Mouse (Mus musculus) limb, embryonic 14.5 days (tissue): Measurements from ENCODE around the gene Cd209a. TPM values are rescaled to one million over a fixed set of nuclear protein-coding genes. Genes with fewer than 3 reads are reported as not detected.

Source experiments
- ATAC-seq: fragments of 200-750 bp; cut with Nextera tagmentation; 2 replicates; pipeline ENCODE4 v1.8.0; 2017; ENCODE audit warnings: low read depth, moderate number of reproducible peaks, moderate TSS enrichment; ENCODE audit not compliant: low FRiP score
- DNase-seq: peaks from one replicate; pipeline ENCODE4 v3.0.0-alpha.2; 2015; ENCODE audit warnings: low spot score
- H3K27ac ChIP-seq: fragments of 300-500 bp; sonication (generic); replicated peaks from 2 replicates; pipeline ENCODE4 v1.5.1; 2014; ENCODE audit warnings: low read depth, mild to moderate bottlenecking, low read length, moderate library complexity, mixed read lengths
- H3K27me3 ChIP-seq: fragments of 300-500 bp; sonication (generic); 2 replicates; pipeline ENCODE4 v1.6.1; 2014; ENCODE audit warnings: low read length, mixed read lengths; ENCODE audit not compliant: control insufficient read depth, insufficient read depth
- H3K36me3 ChIP-seq: fragments of 300-500 bp; sonication (generic); 2 replicates; pipeline ENCODE4 v1.6.1; 2014; ENCODE audit warnings: mild to moderate bottlenecking, low read length, moderate library complexity, mixed read lengths; ENCODE audit not compliant: control insufficient read depth, insufficient read depth
- H3K4me1 ChIP-seq: fragments of 300-500 bp; sonication (generic); 2 replicates; pipeline ENCODE4 v1.6.1; 2014; ENCODE audit warnings: antibody characterized with exemption, low read length, mixed read lengths; ENCODE audit not compliant: control insufficient read depth, insufficient read depth
- H3K4me2 ChIP-seq: fragments of 300-500 bp; sonication (generic); replicated peaks from 2 replicates; pipeline ENCODE4 v1.6.1; 2014; ENCODE audit warnings: low read depth, mild to moderate bottlenecking, low read length, moderate library complexity; ENCODE audit not compliant: severe bottlenecking
- H3K4me3 ChIP-seq: fragments of 300-500 bp; sonication (generic); replicated peaks from 2 replicates; pipeline ENCODE4 v1.5.1; 2014; ENCODE audit warnings: low read length
- H3K9ac ChIP-seq: fragments of 300-500 bp; sonication (generic); 2 replicates; pipeline ENCODE4 v1.6.1; 2014; ENCODE audit warnings: mild to moderate bottlenecking, low read depth, low read length, moderate library complexity; ENCODE audit not compliant: severe bottlenecking
- H3K9me3 ChIP-seq: fragments of 300-500 bp; sonication (generic); 2 replicates; pipeline ENCODE4 v1.6.1; 2016; ENCODE audit warnings: low read length; ENCODE audit not compliant: control insufficient read depth
- POLR2A ChIP-seq: fragments of 200-500 bp; IDR thresholded peaks from 2 replicates; pipeline ENCODE4 v1.8.0; 2012; ENCODE audit warnings: inconsistent platforms, mild to moderate bottlenecking, moderate library complexity, borderline replicate concordance; ENCODE audit not compliant: insufficient read depth, insufficient read length; ENCODE audit errors: extremely low read depth
- WGBS: fragments of 180-500 bp; shearing (Covaris S2); extraction: QIAGEN DNeasy Blood & Tissue Kit; methylation state at CpG from one replicate; pipeline ENCODE4 v1.1.7; 2014; 5-methylcytosine and 5-hydroxymethylcytosine counted together
- microRNA-seq: library from miRNA; unstranded; fragments of <30 nt; microRNA quantifications from one replicate; pipeline ENCODE4, GENCODE M21; 2016
- polyA plus RNA-seq, 2 experiments: library from polyadenylated mRNA; depleted of rRNA in 1 of 2; stranded (reverse) in 1 of 2; unstranded in 1 of 2; fragments of >200 nt; fragmentation: Nextera tagmentation in 1 of 2; extraction: Ambion mirVana in 1 of 2; gene quantifications; 2 replicates each; pipeline versions ENCODE4 v1.2.1 to v1.2.3; 2012 to 2014

The Cd209a gene
- polyA plus RNA-seq, 2 experiments, result 0.19 to 0.67 TPM

- Histone ChIP-seq H3K27ac (no peak overlapping the region), H3K4me2 (no peak overlapping the region), H3K36me3 (no peaks in the 10 kb centered on the region), H3K27me3 (no peaks in the 10 kb centered on the region), H3K4me3 (no peak overlapping the region), H3K4me1 (no peaks in the 10 kb centered on the region), H3K9ac (no peak overlapping the region), H3K9me3 (no peaks in the 10 kb centered on the region)
- 72% methylated on average over 3 of the region's 3 CpGs for WGBS
- ATAC-seq (no peak), DNase-seq (no peak)
- no peak for TF ChIP-seq POLR2A
Measured at GRCm38 (mm10) chr8:3710312-3710711, 38.5 kb downstream of the Cd209a start.

- Histone ChIP-seq H3K9me3 (no peaks in the 10 kb centered on the region), H3K4me3 (no peak overlapping the region), H3K36me3 (no peaks in the 10 kb centered on the region), H3K9ac (no peak overlapping the region), H3K27ac (no peak overlapping the region), H3K4me2 (no peak overlapping the region), H3K4me1 (no peaks in the 10 kb centered on the region), H3K27me3 (no peaks in the 10 kb centered on the region)
- no peak for DNase-seq
- no peak for TF ChIP-seq POLR2A
- ATAC-seq, result no peak
- WGBS, result 67% methylated on average over 7 of the region's 7 CpGs
Measured at GRCm38 (mm10) chr8:3707611-3708010, 41.2 kb downstream of the Cd209a start.

DNA sequence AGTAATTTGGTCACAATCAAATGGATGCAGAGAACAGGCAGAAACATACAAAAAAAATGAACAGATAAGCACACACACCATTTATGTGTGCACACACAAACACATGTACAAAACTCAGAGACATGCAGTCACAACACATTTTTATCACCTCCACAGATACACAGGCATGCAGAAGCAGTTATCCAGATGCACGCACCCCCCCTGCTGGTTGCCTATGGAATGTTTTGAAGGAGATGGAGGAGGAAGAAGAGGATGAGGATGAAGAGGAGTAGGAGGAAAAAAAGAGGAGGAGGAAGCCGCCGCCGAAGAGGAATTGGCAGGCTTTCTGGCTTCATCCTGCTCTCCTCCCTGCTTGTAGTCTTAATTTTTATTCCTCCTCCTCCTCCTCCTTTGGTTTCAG lies 43.1 kb downstream of the Cd209a start:
- TF ChIP-seq POLR2A, result no peak
- no peak overlapping the region for H3K27ac ChIP-seq
- no peak for DNase-seq

DNA sequence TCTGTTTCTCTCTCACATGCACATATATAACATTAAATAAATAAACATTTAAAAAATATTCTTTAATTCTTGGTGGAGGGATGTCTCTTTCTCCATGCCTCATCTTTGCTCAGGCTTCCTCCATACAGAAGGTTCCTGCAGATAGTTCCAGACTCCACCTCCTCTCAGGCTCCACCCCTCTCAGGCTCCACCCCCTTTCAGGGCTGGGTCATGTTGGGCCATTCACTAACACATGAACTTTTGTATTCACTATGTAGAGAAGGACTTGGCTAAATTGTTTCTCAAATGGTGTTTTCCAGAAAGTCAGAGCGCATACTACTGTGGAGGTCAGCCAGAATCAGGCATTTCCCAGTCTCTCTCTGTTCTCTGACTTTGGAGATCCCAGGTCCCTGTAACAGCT lies 47.3 kb downstream of the Cd209a start:
- DNase-seq (no peak), ATAC-seq (no peak)
- Histone ChIP-seq H3K27ac (no peak overlapping the region), H3K4me2 (no peak overlapping the region), H3K9me3 (no peaks in the 10 kb centered on the region), H3K4me1 (no peaks in the 10 kb centered on the region), H3K4me3 (no peak overlapping the region), H3K36me3 (no peaks in the 10 kb centered on the region), H3K27me3 (no peaks in the 10 kb centered on the region), H3K9ac (no peak overlapping the region)
- TF ChIP-seq POLR2A, result no peak
- WGBS, result 92% methylated on average over 1 of the region's 1 CpGs

More for the DNA sequence above, 43.1 kb downstream of the Cd209a start:
- Histone ChIP-seq H3K9me3 (no peaks in the 10 kb centered on the region), H3K4me1 (no peaks in the 10 kb centered on the region), H3K36me3 (no peaks in the 10 kb centered on the region), H3K4me2 (no peak overlapping the region), H3K27me3 (no peaks in the 10 kb centered on the region), H3K9ac (no peak overlapping the region), H3K4me3 (no peak overlapping the region)
- ATAC-seq, result no peak
- 68% methylated on average over 4 of the region's 4 CpGs for WGBS

GRCm38 (mm10) chr8:3694121-3694520 lies 54.7 kb downstream of the Cd209a start, which contains the start of gene Fcer2a:
Gene Fcer2a, minus strand, starts transcription at chr8:3694175.
- no peaks in the 10 kb centered on the region for H3K9me3 ChIP-seq
- no peak within 1 kb of the TSS for H3K4me2 ChIP-seq
- no peaks in the 10 kb centered on the region for H3K4me1 ChIP-seq
- DNase-seq (no peak), ATAC-seq (no peak)
- TF ChIP-seq POLR2A, result no peak
- no peak within 1 kb of the TSS for H3K9ac ChIP-seq
- no peaks in the 10 kb centered on the region for H3K36me3 ChIP-seq
- no peaks in the 10 kb centered on the region for H3K27me3 ChIP-seq
- no peak within 1 kb of the TSS for H3K4me3 ChIP-seq
- no peak within 1 kb of the TSS for H3K27ac ChIP-seq
- 60% methylated on average over 3 of the region's 3 CpGs for WGBS

Small RNAs within 50 kb of the gene (microRNA-seq; reads per million reads assigned to microRNA genes)
- not detected for gene Gm24934

Other genes starting within 250 kb of the Cd209a start
- gene Mcoln1, start 248.5 kb downstream of the Cd209a start, polyA plus RNA-seq (2012; rRNA removed), result 148 and 202 TPM in 2 replicates
- 36.6 and 42.3 TPM in 2 replicates for gene Mcoln1, start 248.5 kb downstream of the Cd209a start, polyA plus RNA-seq (2014; fragmentation: Nextera tagmentation; extraction: Ambion mirVana)
- gene Pnpla6, start 233.6 kb downstream of the Cd209a start, polyA plus RNA-seq (2012; rRNA removed), result 51.8 and 64.4 TPM in 2 replicates
- 18.8 and 20.7 TPM in 2 replicates for gene Pnpla6, start 233.6 kb downstream of the Cd209a start, polyA plus RNA-seq (2014; fragmentation: Nextera tagmentation; extraction: Ambion mirVana)
- 0.41 and 0.92 TPM in 2 replicates for gene C330021F23Rik, start 181.0 kb downstream of the Cd209a start, polyA plus RNA-seq (2012; rRNA removed)
- 0.36 and 0.73 TPM in 2 replicates for gene C330021F23Rik, start 181.0 kb downstream of the Cd209a start, polyA plus RNA-seq (2014; fragmentation: Nextera tagmentation; extraction: Ambion mirVana)
- gene Camsap3, start 161.7 kb downstream of the Cd209a start, polyA plus RNA-seq (2012; rRNA removed), result 13.3 and 13.7 TPM in 2 replicates
- 6.6 and 7.3 TPM in 2 replicates for gene Camsap3, start 161.7 kb downstream of the Cd209a start, polyA plus RNA-seq (2014; fragmentation: Nextera tagmentation; extraction: Ambion mirVana)
- gene Xab2, start 127.7 kb downstream of the Cd209a start, polyA plus RNA-seq (2012; rRNA removed), result 69.5 and 79.7 TPM in 2 replicates
- gene Xab2, start 127.7 kb downstream of the Cd209a start, polyA plus RNA-seq (2014; fragmentation: Nextera tagmentation; extraction: Ambion mirVana), result 46.7 and 51.1 TPM in 2 replicates
- gene Pet100, start 127.4 kb downstream of the Cd209a start, polyA plus RNA-seq (2012; rRNA removed), result 24.2 and 55.4 TPM in 2 replicates
- gene Pet100, start 127.4 kb downstream of the Cd209a start, polyA plus RNA-seq (2014; fragmentation: Nextera tagmentation; extraction: Ambion mirVana), result 94.5 and 98.3 TPM in 2 replicates
- gene Pcp2, start 123.4 kb downstream of the Cd209a start, polyA plus RNA-seq (2012; rRNA removed), result not detected in 2 replicates
- gene Pcp2, start 123.4 kb downstream of the Cd209a start, polyA plus RNA-seq (2014; fragmentation: Nextera tagmentation; extraction: Ambion mirVana), result 0.14 TPM in 1 of 2 replicates, not detected in the other
- gene Stxbp2, start 118.0 kb downstream of the Cd209a start, polyA plus RNA-seq (2012; rRNA removed), result 61.6 and 88.2 TPM in 2 replicates
- gene Stxbp2, start 118.0 kb downstream of the Cd209a start, polyA plus RNA-seq (2014; fragmentation: Nextera tagmentation; extraction: Ambion mirVana), result 29.1 and 31.7 TPM in 2 replicates
- gene Retn, start 93.2 kb downstream of the Cd209a start, polyA plus RNA-seq (2012; rRNA removed), result 0.08 and 0.35 TPM in 2 replicates
- not detected in 2 replicates for gene Retn, start 93.2 kb downstream of the Cd209a start, polyA plus RNA-seq (2014; fragmentation: Nextera tagmentation; extraction: Ambion mirVana)
- 0.14 and 0.34 TPM in 2 replicates for gene Mcemp1, start 83.2 kb downstream of the Cd209a start, polyA plus RNA-seq (2012; rRNA removed)
- gene Mcemp1, start 83.2 kb downstream of the Cd209a start, polyA plus RNA-seq (2014; fragmentation: Nextera tagmentation; extraction: Ambion mirVana), result 0.26 and 0.29 TPM in 2 replicates
- gene Fcor, start 76.6 kb downstream of the Cd209a start, polyA plus RNA-seq (2012; rRNA removed), result 7.3 and 7.9 TPM in 2 replicates
- 14.1 and 18.2 TPM in 2 replicates for gene Fcor, start 76.6 kb downstream of the Cd209a start, polyA plus RNA-seq (2014; fragmentation: Nextera tagmentation; extraction: Ambion mirVana)
- 40.5 and 41.2 TPM in 2 replicates for gene Trappc5, start 72.7 kb downstream of the Cd209a start, polyA plus RNA-seq (2012; rRNA removed)
- gene Trappc5, start 72.7 kb downstream of the Cd209a start, polyA plus RNA-seq (2014; fragmentation: Nextera tagmentation; extraction: Ambion mirVana), result 28.8 and 31.7 TPM in 2 replicates
- gene Fcer2a, start 54.8 kb downstream of the Cd209a start, polyA plus RNA-seq (2012; rRNA removed), result 0.19 and 0.23 TPM in 2 replicates
- 0.25 and 0.37 TPM in 2 replicates for gene Fcer2a, start 54.8 kb downstream of the Cd209a start, polyA plus RNA-seq (2014; fragmentation: Nextera tagmentation; extraction: Ambion mirVana)
- gene Clec4g, start 28.3 kb downstream of the Cd209a start, polyA plus RNA-seq (2012; rRNA removed), result not detected in 2 replicates
- gene Clec4g, start 28.3 kb downstream of the Cd209a start, polyA plus RNA-seq (2014; fragmentation: Nextera tagmentation; extraction: Ambion mirVana), result 0.25 TPM in 1 of 2 replicates, not detected in the other
- not detected in 2 replicates for gene Cd209e, start 105.3 kb upstream of the Cd209a start, polyA plus RNA-seq (2012; rRNA removed)
- not detected in 2 replicates for gene Cd209e, start 105.3 kb upstream of the Cd209a start, polyA plus RNA-seq (2014; fragmentation: Nextera tagmentation; extraction: Ambion mirVana)
- not detected in 2 replicates for gene Cd209d, start 129.6 kb upstream of the Cd209a start, polyA plus RNA-seq (2012; rRNA removed)
- not detected in 2 replicates for gene Cd209d, start 129.6 kb upstream of the Cd209a start, polyA plus RNA-seq (2014; fragmentation: Nextera tagmentation; extraction: Ambion mirVana)
- gene Cd209b, start 177.9 kb upstream of the Cd209a start, polyA plus RNA-seq (2012; rRNA removed), result not detected in 2 replicates
- not detected in 2 replicates for gene Cd209b, start 177.9 kb upstream of the Cd209a start, polyA plus RNA-seq (2014; fragmentation: Nextera tagmentation; extraction: Ambion mirVana)
- 0.08 TPM in 1 of 2 replicates, not detected in the other for gene Cd209c, start 205.8 kb upstream of the Cd209a start, polyA plus RNA-seq (2012; rRNA removed)
- gene Cd209c, start 205.8 kb upstream of the Cd209a start, polyA plus RNA-seq (2014; fragmentation: Nextera tagmentation; extraction: Ambion mirVana), result 0.50 and 0.58 TPM in 2 replicates